ENCODE assay signal across 9 mouse cellular contexts in the genomic region with DNA sequence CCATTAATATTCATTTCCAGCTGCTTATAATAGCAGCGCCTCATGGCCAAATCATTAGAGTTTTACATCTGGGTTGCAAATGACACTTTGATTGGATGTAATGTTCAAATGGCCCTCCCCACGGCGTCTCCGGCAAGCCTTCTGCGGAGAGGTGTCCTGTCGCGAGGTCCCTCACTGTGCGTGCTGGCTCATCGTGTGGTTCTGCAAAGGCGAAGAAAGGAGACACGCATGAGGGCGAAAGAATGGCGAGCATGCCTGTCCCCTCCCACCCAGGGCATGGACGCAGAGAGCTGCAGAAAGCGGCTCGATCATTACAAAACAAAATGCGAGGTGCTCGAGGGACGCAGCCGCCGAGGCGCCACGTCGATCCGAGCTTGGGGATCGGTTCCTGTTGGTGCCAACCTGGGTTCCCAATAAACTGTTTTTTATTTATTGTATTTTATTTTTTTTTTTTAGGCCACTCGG.
A peak's percentile ranks its signal among the peaks of the same experiment; 100 is the strongest.
DNase-seq lines count a peak whose midpoint lies in the region; ATAC-seq and TF ChIP-seq lines count a peak whose summit lies in the region.
"Had no signal": no experiment of that assay in that cellular context is flagged by ENCODE, and none has a peak within 500 bp of the region (broad histone marks: within the 10 kb centered on the region; RNA-seq: fewer than 3 reads in every experiment).

No protein-coding gene starts in this region.

- WGBS in liver, embryonic 11.5 days, result 4% methylated on average over 27 of the region's 27 CpGs
- 6% methylated on average over 27 of the region's 27 CpGs for WGBS in hindbrain, embryonic 13.5 days
- 12% methylated on average over 27 of the region's 27 CpGs for WGBS in midbrain, postnatal 0 days

- no peak overlapping the region for H3K4me3 ChIP-seq in liver, embryonic 11.5 days (ENCODE audit: low read depth, low read length)
- peak overlapping the region; percentile 23 for H3K4me3 ChIP-seq in hindbrain, embryonic 13.5 days
- peak overlapping the region; percentile 18 for H3K4me3 ChIP-seq in midbrain, postnatal 0 days (ENCODE audit: low read depth, low read length)

- H3K4me2 ChIP-seq in liver, embryonic 11.5 days, result peak overlapping the region; percentile 60
- H3K4me2 ChIP-seq in hindbrain, embryonic 13.5 days, result peak overlapping the region; percentile 49
- H3K4me2 ChIP-seq in midbrain, postnatal 0 days (ENCODE audit: low read depth, low read length, poor library complexity, severe bottlenecking), result peak overlapping the region; percentile 46

- no peak overlapping the region for H3K9ac ChIP-seq in liver, embryonic 11.5 days (ENCODE audit: low read depth, low read length)
- H3K9ac ChIP-seq in hindbrain, embryonic 13.5 days, result peak overlapping the region; percentile 69
- peak overlapping the region; percentile 50 for H3K9ac ChIP-seq in midbrain, postnatal 0 days (replicated peaks; ENCODE audit: low read length, poor library complexity, severe bottlenecking)

- DNase-seq in liver, embryonic 11.5 days (ENCODE audit: low spot score), result no peak
- DNase-seq in liver, result no peak
- peak; percentile 48 for DNase-seq in embryo, embryonic 11 days
- DNase-seq in midbrain, postnatal 0 days (ENCODE audit: low spot score), result peak; percentile 57
- no peak for DNase-seq in frontal cortex, postnatal 25 days (ENCODE audit: low spot score in 2 of 2)
- DNase-seq in right cerebral cortex, postnatal 25 days, result no peak

- H3K36me3 ChIP-seq in liver, embryonic 11.5 days (ENCODE audit: control insufficient read depth, insufficient read depth, low read length), result no peaks in the 10 kb centered on the region
- no peaks in the 10 kb centered on the region for H3K36me3 ChIP-seq in hindbrain, embryonic 13.5 days
- no peaks in the 10 kb centered on the region for H3K36me3 ChIP-seq in midbrain, postnatal 0 days (ENCODE audit: insufficient read depth, low read length)

- no peak for TF ChIP-seq CTCF in midbrain, postnatal 0 days (IDR thresholded peaks at IDR 0.05)

- H3K27me3 ChIP-seq in liver, embryonic 11.5 days (replicated peaks; ENCODE audit: control insufficient read depth, insufficient read depth, low read length), result peaks cover 49% of the 10 kb centered on the region
- H3K27me3 ChIP-seq in hindbrain, embryonic 13.5 days, result peaks cover 20% of the 10 kb centered on the region
- 0 out of 2 replicates have a peak, but pooled peaks cover 3% of the 10 kb centered on the region for H3K27me3 ChIP-seq in midbrain, postnatal 0 days (ENCODE audit: insufficient read depth, low read length)

- H3K9me3 ChIP-seq in liver, embryonic 11.5 days (ENCODE audit: control insufficient read depth, low read length), result no peaks in the 10 kb centered on the region
- no peaks in the 10 kb centered on the region for H3K9me3 ChIP-seq in hindbrain, embryonic 13.5 days
- H3K9me3 ChIP-seq in midbrain, postnatal 0 days (ENCODE audit: low read length), result no peaks in the 10 kb centered on the region

- no peak for ATAC-seq in liver, embryonic 11.5 days (replicated peaks; ENCODE audit: low FRiP score)
- no peak for ATAC-seq in hindbrain, embryonic 13.5 days (ENCODE audit: low FRiP score)
- no peak for ATAC-seq in midbrain, postnatal 0 days (ENCODE audit: low FRiP score)
- no peak for ATAC-seq in megakaryocyte-erythroid progenitor cell, adult 5-6 weeks (replicated peaks; ENCODE audit: low FRiP score, low TSS enrichment, poor library complexity, severe bottlenecking)

- no peak overlapping the region for H3K27ac ChIP-seq in liver, embryonic 11.5 days (ENCODE audit: low read depth, low read length)
- peak overlapping the region; percentile 90 for H3K27ac ChIP-seq in hindbrain, embryonic 13.5 days
- H3K27ac ChIP-seq in midbrain, postnatal 0 days (ENCODE audit: low read depth, low read length), result peak overlapping the region; percentile 58; the same call in 1 of the 2 replicates
- H3K27ac ChIP-seq: macrophage had no signal

- peaks cover 10% of the 10 kb centered on the region for H3K4me1 ChIP-seq in liver, embryonic 11.5 days (replicated peaks; ENCODE audit: control insufficient read depth, insufficient read depth, low read length)
- peaks cover 78% of the 10 kb centered on the region for H3K4me1 ChIP-seq in hindbrain, embryonic 13.5 days (replicated peaks)
- H3K4me1 ChIP-seq in midbrain, postnatal 0 days (ENCODE audit: insufficient read depth, low read length), result peaks cover 18% of the 10 kb centered on the region

Comparison
In these comparisons a context has a peak if more than half of its experiments do, and no peak if none do; other contexts are left out.
1. DNase-seq: peak in embryo, embryonic 11 days (single experiment) and midbrain, postnatal 0 days (single experiment); none in liver, embryonic 11.5 days (single experiment), liver (single experiment), frontal cortex, postnatal 25 days (0 of 2) and right cerebral cortex, postnatal 25 days (single experiment).
2. Peak in every context shown above with its lines, with median percentiles within 50 percentile points of each other: H3K4me2 ChIP-seq.